In the genomic region with DNA sequence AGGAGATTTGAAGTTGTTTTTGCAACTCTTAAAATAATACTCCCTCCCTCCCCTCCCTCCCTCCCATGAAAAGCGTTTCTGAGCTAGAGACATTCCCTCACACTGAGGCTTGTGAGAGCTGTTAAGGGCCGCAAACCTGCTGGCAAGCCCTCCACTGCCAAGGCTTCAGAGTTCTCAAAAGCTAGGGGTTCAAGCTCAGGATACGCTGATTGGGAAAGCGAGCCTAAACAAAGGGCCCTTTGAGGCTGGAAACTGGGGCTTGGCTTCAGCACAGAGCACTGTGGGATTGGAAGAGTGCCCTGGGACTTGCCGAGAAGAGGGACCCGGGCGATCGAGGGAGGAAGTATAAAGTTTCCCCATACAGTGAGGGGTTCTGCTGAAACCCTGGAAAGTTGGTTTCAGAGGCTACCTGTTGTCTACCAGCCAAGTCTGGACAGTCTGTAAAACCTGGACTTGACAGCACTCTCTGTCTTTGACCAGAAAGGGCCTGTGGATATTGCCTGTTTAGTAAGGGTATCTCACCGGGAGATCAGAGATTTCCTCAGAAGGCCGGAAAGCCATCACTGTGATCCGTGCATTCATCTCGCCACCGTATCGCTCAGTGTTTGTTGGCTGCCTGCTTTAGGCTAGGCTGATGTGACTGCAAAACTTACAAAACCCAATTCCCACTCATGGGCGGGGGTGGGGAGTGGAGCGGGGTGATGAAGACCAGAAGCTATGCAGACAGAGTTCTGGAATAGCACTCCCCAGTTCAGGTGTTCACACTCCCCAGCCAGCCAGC, we compare ENCODE assay signal across 9 mouse cellular contexts. TPM values are rescaled to one million over a fixed set of nuclear protein-coding genes. Genes with fewer than 3 reads are reported as not detected.
A peak's percentile ranks its signal among the peaks of the same experiment; 100 is the strongest.
DNase-seq lines count a peak whose midpoint lies in the region; ATAC-seq lines count a peak whose summit lies in the region.
"Had no signal": no experiment of that assay in that cellular context is flagged by ENCODE, and none has a peak within 500 bp of the region (broad histone marks: within the 10 kb centered on the region; RNA-seq: fewer than 3 reads in every experiment).

No protein-coding gene starts in this region.

- WGBS in forebrain, embryonic 14.5 days, result 24% methylated on average over 15 of the region's 16 CpGs

- no peaks in the 10 kb centered on the region for H3K9me3 ChIP-seq in forebrain, embryonic 14.5 days (replicated peaks; ENCODE audit: control insufficient read depth, low read length)

- no peak overlapping the region for H3K4me3 ChIP-seq in forebrain, embryonic 14.5 days (ENCODE audit: low read depth, low read length)

- H3K9ac ChIP-seq in forebrain, embryonic 14.5 days (ENCODE audit: low read length), result no peak overlapping the region

- peak overlapping the region; percentile 18; the same call in 1 of the 2 replicates for H3K4me2 ChIP-seq in forebrain, embryonic 14.5 days (ENCODE audit: low read length)

- ATAC-seq in forebrain, embryonic 14.5 days, result peak; percentile 62

- peaks cover 55% of the 10 kb centered on the region for H3K4me1 ChIP-seq in forebrain, embryonic 14.5 days (ENCODE audit: control insufficient read depth, insufficient read depth, low read length)

- H3K27me3 ChIP-seq in forebrain, embryonic 14.5 days (replicated peaks; ENCODE audit: control insufficient read depth, insufficient read depth, low read length), result no peaks in the 10 kb centered on the region

- 0 out of 2 replicates have a peak, but pooled peaks cover 9% of the 10 kb centered on the region for H3K36me3 ChIP-seq in forebrain, embryonic 14.5 days (ENCODE audit: control insufficient read depth, insufficient read depth, low read length)

- DNase-seq in lung, postnatal 10 days, result peak; percentile 24
- DNase-seq in lung, postnatal 14 days, result no peak
- DNase-seq in forebrain, embryonic 14.5 days (ENCODE audit: low spot score), result peak; percentile 92
- DNase-seq in layer of hippocampus, postnatal 36 days, result peak; percentile 66 to 75
- DNase-seq in right cerebral cortex, adult 2 months (ENCODE audit: low spot score in 2 of 2), result peak; percentile 42 to 53
- no peak for DNase-seq in spleen, postnatal 36 days (ENCODE audit: low spot score in 2 of 2)
- no peak for DNase-seq in ovary, postnatal 14 days (ENCODE audit: low spot score)
- DNase-seq in adrenal gland, postnatal 4 days (ENCODE audit: low spot score in 2 of 2), result no peak

- peak overlapping the region; percentile 88 for H3K27ac ChIP-seq in forebrain, embryonic 14.5 days (ENCODE audit: low read depth, low read length)

RNA-seq across cellular contexts. Expression of a gene that starts 18.3 kb away (rescaled TPM):
- polyA plus RNA-seq in forebrain, embryonic 14.5 days (2014; fragmentation: Nextera tagmentation; extraction: Ambion mirVana), result 48.6 and 50.8 TPM in 2 replicates
- 100 to 1,000 TPM; 185 to 202 TPM for total RNA-seq in layer of hippocampus, postnatal 36 days (2021)
- total RNA-seq in adrenal gland, postnatal 4 days (2021), result 100 to 1,000 TPM; 231 to 252 TPM
- total RNA-seq: MEL had no signal

Comparison
In these comparisons a context has a peak if more than half of its experiments do, and no peak if none do; other contexts are left out.
1. DNase-seq: peak in lung, postnatal 10 days (single experiment), forebrain, embryonic 14.5 days (single experiment), layer of hippocampus, postnatal 36 days (2 of 2) and right cerebral cortex, adult 2 months (2 of 2); none in lung, postnatal 14 days (single experiment), spleen, postnatal 36 days (0 of 2), ovary, postnatal 14 days (single experiment) and adrenal gland, postnatal 4 days (0 of 2).